Mouse (Mus musculus): ENCODE data around the gene Zer1. TPM values are rescaled to one million over a fixed set of nuclear protein-coding genes. Genes with fewer than 3 reads are reported as not detected.

Gene Zer1
- 51.9 and 70.2 TPM in 2 replicates for total RNA-seq (2014; rRNA removed)
- 5.4 and 10.3 TPM in 2 replicates for polyA plus RNA-seq (2015; fragmentation: Nextera tagmentation; extraction: Ambion mirVana)

DNA sequence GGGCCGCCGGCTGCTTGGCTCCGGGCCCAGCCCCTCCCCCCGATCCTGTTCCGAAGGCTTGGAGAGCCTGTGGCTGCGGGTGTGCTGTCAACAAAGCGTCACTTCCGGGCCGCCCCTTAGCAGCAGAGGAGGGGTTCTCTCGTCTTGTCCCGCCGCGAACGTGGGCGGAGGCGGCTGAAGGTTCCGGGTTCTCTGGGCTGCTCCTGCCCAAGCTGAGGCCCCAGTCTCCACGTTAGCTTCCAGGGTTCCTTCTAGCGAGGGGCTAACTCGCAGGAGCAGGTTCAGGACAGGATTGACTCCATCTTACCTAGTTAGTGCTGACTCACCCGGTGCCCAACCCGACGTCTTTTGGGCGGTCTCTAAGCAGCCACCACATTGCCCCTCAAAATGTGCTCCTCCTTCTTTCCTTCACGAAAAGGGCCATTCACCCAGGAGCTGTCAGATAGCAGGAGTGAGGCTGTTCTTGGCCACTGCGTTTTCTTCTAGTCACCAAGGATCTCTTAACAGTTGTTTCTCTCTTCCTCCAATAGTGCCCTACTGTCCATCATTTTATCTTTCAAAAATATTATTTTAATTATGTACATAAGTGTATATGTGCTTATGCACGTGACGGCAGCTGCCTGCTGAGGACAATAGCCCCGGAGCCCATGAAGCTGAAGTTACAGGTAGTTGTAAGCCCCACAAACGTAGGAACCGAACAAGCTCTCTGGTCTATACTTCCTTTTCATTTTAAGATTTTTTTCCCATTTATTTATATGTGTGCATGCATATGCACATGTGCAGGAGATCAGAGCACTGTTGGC is at the start of gene Zer1:
Gene Zer1, minus strand, starts transcription at position 114 of the 803 bp plus-strand sequence.
- Histone ChIP-seq H3K4me1 (ENCODE audit: insufficient read depth) (peaks cover 8% of the 10 kb centered on the region; the same call in 1 of the 2 replicates), H3K36me3 (ENCODE audit: insufficient read depth) (no peaks in the 10 kb centered on the region), H3K4me3 (ENCODE audit: low read depth, low read length) (peak within 1 kb of the TSS; percentile 91), H3K9ac (peak within 1 kb of the TSS; percentile 91), H3K27me3 (ENCODE audit: insufficient read depth, low read length) (no peaks in the 10 kb centered on the region), H3K27ac (ENCODE audit: low read depth, low read length) (peak within 1 kb of the TSS; percentile 91), H3K9me3 (ENCODE audit: low read length) (no peaks in the 10 kb centered on the region), H3K4me2 (ENCODE audit: low read depth) (peak within 1 kb of the TSS; percentile 86)
- TF ChIP-seq CTCF (IDR thresholded peaks at IDR 0.05; ENCODE audit: low read depth), result no peak
- peak; percentile 94 for DNase-seq
- peak; percentile 97 for ATAC-seq
- 10% methylated on average over 31 of the region's 31 CpGs for WGBS

DNA sequence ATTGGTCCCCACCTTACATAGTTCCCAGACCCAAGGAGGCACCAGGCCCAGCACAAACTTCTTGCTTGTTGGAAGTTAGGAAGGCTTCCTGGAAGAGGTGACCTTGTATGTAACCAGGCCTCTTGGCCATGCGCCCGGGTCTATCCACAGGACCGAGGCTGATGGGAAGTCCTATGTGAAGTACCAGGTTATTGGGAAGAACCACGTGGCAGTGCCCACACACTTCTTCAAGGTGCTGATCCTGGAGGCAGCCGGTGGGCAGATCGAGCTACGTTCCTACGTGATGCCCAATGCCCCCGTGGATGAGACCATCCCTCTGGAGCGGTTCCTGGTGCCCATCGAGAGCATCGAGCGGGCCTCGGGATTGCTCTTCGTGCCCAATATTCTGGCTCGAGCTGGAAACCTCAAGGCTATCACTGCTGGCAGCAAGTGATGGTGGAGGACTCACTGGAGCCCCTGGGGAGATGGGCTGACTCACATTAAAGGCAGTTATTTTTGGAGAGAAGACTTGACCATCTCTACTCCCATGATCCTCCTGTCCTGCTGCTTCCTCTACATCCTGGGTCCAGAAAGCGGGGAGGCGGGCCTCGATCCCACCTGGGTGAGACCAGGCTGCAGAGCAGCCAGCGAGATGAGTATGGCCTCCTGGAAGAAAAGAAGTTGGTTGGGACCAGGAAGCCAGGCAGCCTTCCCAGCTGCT is 49.3 kb upstream of the Zer1 start:
- no peak for DNase-seq
- peaks cover 14% of the 10 kb centered on the region for H3K4me1 ChIP-seq (ENCODE audit: insufficient read depth)
- no peaks in the 10 kb centered on the region for H3K27me3 ChIP-seq (ENCODE audit: insufficient read depth, low read length)
- H3K9me3 ChIP-seq (ENCODE audit: low read length), result no peaks in the 10 kb centered on the region
- no peak for TF ChIP-seq CTCF (IDR thresholded peaks at IDR 0.05; ENCODE audit: low read depth)
- H3K36me3 ChIP-seq (ENCODE audit: insufficient read depth), result peaks cover 26% of the 10 kb centered on the region
- WGBS, result 97% methylated on average over 20 of the region's 20 CpGs
- no peak overlapping the region for H3K4me2 ChIP-seq (ENCODE audit: low read depth)
- H3K4me3 ChIP-seq (ENCODE audit: low read depth, low read length), result no peak overlapping the region
- no peak for ATAC-seq
- no peak overlapping the region for H3K9ac ChIP-seq
- H3K27ac ChIP-seq (ENCODE audit: low read depth, low read length), result no peak overlapping the region

DNA sequence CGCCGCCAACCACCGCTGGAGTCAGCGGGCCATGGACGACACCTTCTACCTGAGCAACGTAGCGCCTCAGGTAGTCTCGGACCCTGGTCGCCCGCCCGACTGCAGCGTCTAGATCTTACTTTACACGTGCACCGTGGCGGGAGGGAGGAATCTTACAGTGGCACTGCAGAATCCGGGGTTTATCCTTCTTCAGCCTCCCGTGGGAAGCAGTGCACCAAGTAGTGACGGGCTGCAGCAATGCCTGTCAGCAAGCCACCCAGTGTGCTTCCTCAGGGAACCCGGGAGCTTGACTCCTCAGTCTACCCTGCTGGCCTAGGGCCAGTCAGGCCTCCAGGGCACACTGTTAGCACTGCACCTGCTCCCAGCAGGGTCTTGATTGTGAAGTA is 47.6 kb upstream of the Zer1 start:
- ATAC-seq (peak; percentile 24), DNase-seq (no peak)
- Histone ChIP-seq H3K27ac (ENCODE audit: low read depth, low read length) (peak overlapping the region; percentile 87), H3K27me3 (ENCODE audit: insufficient read depth, low read length) (no peaks in the 10 kb centered on the region), H3K4me3 (ENCODE audit: low read depth, low read length) (peak overlapping the region; percentile 72), H3K9ac (peak overlapping the region; percentile 75), H3K4me1 (ENCODE audit: insufficient read depth) (peaks cover 6% of the 10 kb centered on the region; the same call in 1 of the 2 replicates), H3K4me2 (ENCODE audit: low read depth) (peak overlapping the region; percentile 86), H3K36me3 (ENCODE audit: insufficient read depth) (peaks cover 26% of the 10 kb centered on the region), H3K9me3 (ENCODE audit: low read length) (no peaks in the 10 kb centered on the region)
- 2% methylated on average over 19 of the region's 19 CpGs for WGBS
- TF ChIP-seq CTCF (IDR thresholded peaks at IDR 0.05; ENCODE audit: low read depth), result no peak

DNA sequence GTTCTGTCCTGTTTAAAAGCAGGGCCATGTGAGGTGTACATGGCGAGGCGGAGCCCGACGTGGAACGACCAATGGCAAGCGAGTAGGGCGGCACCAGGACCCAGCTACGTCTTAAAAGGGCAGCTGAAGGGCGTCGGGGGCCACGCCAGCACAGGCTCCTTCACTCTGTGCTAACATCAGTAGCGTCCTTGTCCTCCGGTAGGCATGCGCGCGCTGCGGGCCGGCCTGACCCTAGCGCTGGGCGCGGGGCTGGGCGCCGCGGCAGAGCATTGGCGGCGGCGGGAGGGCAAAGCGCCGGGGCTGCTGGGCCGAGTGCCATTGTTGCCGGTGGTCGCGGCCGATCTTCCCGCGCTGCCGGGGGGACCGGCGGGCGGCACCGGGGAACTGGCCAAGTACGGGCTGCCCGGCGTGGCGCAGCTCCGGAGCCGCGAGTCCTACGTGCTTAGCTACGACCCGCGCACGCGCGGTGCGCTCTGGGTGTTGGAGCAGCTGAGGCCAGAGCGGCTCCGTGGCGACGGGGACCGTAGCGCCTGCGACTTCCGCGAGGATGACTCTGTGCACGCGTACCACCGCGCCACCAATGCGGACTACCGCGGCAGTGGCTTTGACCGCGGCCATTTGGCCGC is 47.1 kb upstream of the Zer1 start, which contains the start of gene Endog:
Gene Endog, plus strand, starts transcription at position 123 of the 626 bp plus-strand sequence.
- TF ChIP-seq CTCF (IDR thresholded peaks at IDR 0.05; ENCODE audit: low read depth), result no peak
- peaks cover 25% of the 10 kb centered on the region for H3K36me3 ChIP-seq (ENCODE audit: insufficient read depth)
- no peaks in the 10 kb centered on the region for H3K27me3 ChIP-seq (ENCODE audit: insufficient read depth, low read length)
- H3K4me1 ChIP-seq (ENCODE audit: insufficient read depth), result peaks cover 6% of the 10 kb centered on the region; the same call in 1 of the 2 replicates
- H3K27ac ChIP-seq (ENCODE audit: low read depth, low read length), result peak within 1 kb of the TSS; percentile 87
- 1% methylated on average over 71 of the region's 75 CpGs for WGBS
- H3K4me2 ChIP-seq (ENCODE audit: low read depth), result peak within 1 kb of the TSS; percentile 86
- H3K4me3 ChIP-seq (ENCODE audit: low read depth, low read length), result peak within 1 kb of the TSS; percentile 72
- H3K9me3 ChIP-seq (ENCODE audit: low read length), result no peaks in the 10 kb centered on the region
- ATAC-seq (peak; percentile 97), DNase-seq (peak; percentile 92)
- H3K9ac ChIP-seq, result peak within 1 kb of the TSS; percentile 75

DNA sequence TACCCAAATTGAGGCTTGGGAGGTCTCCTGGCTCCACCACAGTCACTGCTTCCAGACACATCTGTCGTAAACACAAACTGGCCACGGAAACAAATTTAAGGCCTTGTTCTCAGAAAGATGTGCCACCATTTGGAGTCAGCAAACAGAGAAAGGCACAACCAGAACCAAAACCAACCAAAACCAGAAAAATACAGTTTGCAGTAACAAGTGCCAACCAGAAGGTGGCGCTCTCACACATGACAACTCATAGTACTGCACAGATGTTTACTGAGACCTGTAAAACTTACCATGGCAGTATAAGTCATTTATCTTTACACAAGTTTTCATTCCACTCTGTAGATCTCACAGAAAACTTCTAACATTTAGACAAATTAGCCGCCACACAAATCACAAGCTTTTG is 42.3 kb upstream of the Zer1 start:
- Histone ChIP-seq H3K4me1 (ENCODE audit: insufficient read depth) (no peaks in the 10 kb centered on the region), H3K9ac (no peak overlapping the region), H3K36me3 (ENCODE audit: insufficient read depth) (no peaks in the 10 kb centered on the region), H3K9me3 (ENCODE audit: low read length) (no peaks in the 10 kb centered on the region), H3K27me3 (ENCODE audit: insufficient read depth, low read length) (no peaks in the 10 kb centered on the region), H3K4me3 (ENCODE audit: low read depth, low read length) (no peak overlapping the region), H3K27ac (ENCODE audit: low read depth, low read length) (no peak overlapping the region), H3K4me2 (ENCODE audit: low read depth) (no peak overlapping the region)
- DNase-seq (no peak), ATAC-seq (no peak)
- WGBS, result 59% methylated on average over 4 of the region's 4 CpGs
- TF ChIP-seq CTCF (IDR thresholded peaks at IDR 0.05; ENCODE audit: low read depth), result peak; percentile 57

DNA sequence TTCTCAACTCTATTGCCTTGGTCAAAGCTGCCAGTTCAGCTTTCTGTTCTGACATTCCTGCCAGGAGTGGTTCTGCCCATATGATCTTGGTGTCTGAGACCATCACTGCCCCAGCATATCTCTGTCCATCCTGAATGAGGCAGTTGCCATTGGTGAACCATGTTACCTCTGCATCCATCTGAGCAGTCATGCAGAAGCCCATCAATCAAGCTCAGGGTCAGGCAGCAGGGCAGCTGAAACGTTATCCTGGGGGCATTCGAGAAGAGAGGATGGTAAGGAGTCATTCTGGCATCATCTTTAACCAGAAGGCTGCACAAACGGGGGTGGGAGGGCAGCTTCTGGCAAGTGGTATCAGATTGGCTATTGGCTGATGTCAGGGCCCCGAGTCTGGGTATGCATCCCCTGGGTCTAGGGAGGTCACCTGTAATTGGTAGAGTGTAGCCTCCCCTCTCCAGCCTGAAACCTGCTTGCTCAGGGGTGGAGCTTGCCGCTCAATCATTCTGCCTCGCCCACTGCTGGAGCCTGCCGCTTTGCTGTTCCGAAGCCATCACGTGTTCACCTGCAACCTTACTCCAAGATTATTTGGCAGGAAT is 40.1 kb upstream of the Zer1 start:
- Histone ChIP-seq H3K36me3 (ENCODE audit: insufficient read depth) (no peaks in the 10 kb centered on the region), H3K9me3 (ENCODE audit: low read length) (no peaks in the 10 kb centered on the region), H3K4me3 (ENCODE audit: low read depth, low read length) (no peak overlapping the region), H3K9ac (no peak overlapping the region), H3K27ac (ENCODE audit: low read depth, low read length) (no peak overlapping the region), H3K4me2 (ENCODE audit: low read depth) (no peak overlapping the region), H3K4me1 (ENCODE audit: insufficient read depth) (no peaks in the 10 kb centered on the region), H3K27me3 (ENCODE audit: insufficient read depth, low read length) (no peaks in the 10 kb centered on the region)
- TF ChIP-seq CTCF (IDR thresholded peaks at IDR 0.05; ENCODE audit: low read depth), result no peak
- WGBS, result 65% methylated on average over 9 of the region's 9 CpGs
- no peak for ATAC-seq
- no peak for DNase-seq
